Mouse (Mus musculus) olfactory bulb, adult 2 months (tissue): Measurements from ENCODE around the gene Fcgr2b. TPM values are rescaled to one million over a fixed set of nuclear protein-coding genes. Genes with fewer than 3 reads are reported as not detected.
A peak's percentile ranks its signal among the peaks of the same experiment; 100 is the strongest.

Source experiments
- H3K27ac ChIP-seq: fragments of 200-500 bp; 2 replicates; pipeline ENCODE4 v1.5.1; 2012; ENCODE audit warnings: low read depth, low read length; ENCODE audit not compliant: insufficient read depth
- H3K4me1 ChIP-seq: fragments of 200-500 bp; 2 replicates; pipeline ENCODE4 v1.6.1; 2012; ENCODE audit warnings: low read length; ENCODE audit not compliant: control insufficient read depth, insufficient read depth
- H3K4me3 ChIP-seq: fragments of 200-500 bp; 2 replicates; pipeline ENCODE4 v1.5.1; 2012; ENCODE audit warnings: mild to moderate bottlenecking, low read depth, low read length, moderate library complexity; ENCODE audit not compliant: insufficient read depth
- CTCF ChIP-seq: fragments of 200-500 bp; IDR thresholded peaks from 2 replicates; pipeline ENCODE4 v1.5.1; 2012; ENCODE audit warnings: low read depth, mild to moderate bottlenecking, low read length, moderate library complexity; ENCODE audit not compliant: insufficient read depth
- POLR2A ChIP-seq: fragments of 200-500 bp; IDR thresholded peaks from 2 replicates; pipeline ENCODE4 v1.6.1; 2012; ENCODE audit warnings: mild to moderate bottlenecking, low read depth, low read length, moderate library complexity; ENCODE audit not compliant: insufficient read depth
- WGBS: fragments of 180-500 bp; shearing (Covaris S2); methylation state at CpG from one replicate; pipeline ENCODE4 v1.1.7; 2018; 5-methylcytosine and 5-hydroxymethylcytosine counted together
- polyA plus RNA-seq: library from polyadenylated mRNA; stranded (reverse); fragments of >200 nt; gene quantifications from 2 replicates; pipeline ENCODE4 v1.2.4, GENCODE M21; 2012; ENCODE audit warnings: low replicate concordance; ENCODE audit not compliant: missing spikeins, insufficient read depth, insufficient read length

Gene Fcgr2b
- polyA plus RNA-seq, 1 experiment = not detected

GRCm38 (mm10) chr1:171005081-171005480 lies 28.7 kb upstream of the Fcgr2b start:
- no peaks in the 10 kb centered on the region for H3K4me1 ChIP-seq
- H3K27ac ChIP-seq = no peak overlapping the region
- no peak overlapping the region for H3K4me3 ChIP-seq
- WGBS = 79% methylated on average over 6 of the region's 6 CpGs
- TF ChIP-seq CTCF (no peak), POLR2A (no peak)

GRCm38 (mm10) chr1:170999811-171000210 lies 23.5 kb upstream of the Fcgr2b start:
- no peak for TF ChIP-seq POLR2A
- no peak for TF ChIP-seq CTCF
- peaks cover 3% of the 10 kb centered on the region; the same call in 1 of the 2 replicates for H3K4me1 ChIP-seq
- H3K27ac ChIP-seq = no peak overlapping the region
- H3K4me3 ChIP-seq = no peak overlapping the region

- peaks cover 3% of the 10 kb centered on the region; the same call in 1 of the 2 replicates for H3K4me1 ChIP-seq
- TF ChIP-seq POLR2A (no peak), CTCF (no peak)
- WGBS = 56% methylated on average over 21 of the region's 21 CpGs
- peak overlapping the region; percentile 15; the same call in 1 of the 2 replicates for H3K4me3 ChIP-seq
- H3K27ac ChIP-seq = no peak overlapping the region
These were observed 21.7 kb upstream of the Fcgr2b start for GRCm38 (mm10) chr1:170997756-170998655.

GRCm38 (mm10) chr1:170996753-170997152 lies 20.4 kb upstream of the Fcgr2b start:
- 55% methylated on average over 3 of the region's 3 CpGs for WGBS
- Histone ChIP-seq H3K4me1 (peaks cover 3% of the 10 kb centered on the region; the same call in 1 of the 2 replicates), H3K27ac (no peak overlapping the region), H3K4me3 (no peak overlapping the region)
- TF ChIP-seq CTCF (0 out of 2 replicates have a peak, but pooled peaks have one; percentile 20), POLR2A (no peak)

GRCm38 (mm10) chr1:170996034-170996433 lies 19.7 kb upstream of the Fcgr2b start:
- WGBS = 92% methylated on average over 3 of the region's 3 CpGs
- Histone ChIP-seq H3K4me3 (no peak overlapping the region), H3K4me1 (peaks cover 3% of the 10 kb centered on the region; the same call in 1 of the 2 replicates), H3K27ac (no peak overlapping the region)
- TF ChIP-seq CTCF (no peak), POLR2A (no peak)

- Histone ChIP-seq H3K27ac (no peak overlapping the region), H3K4me3 (no peak overlapping the region), H3K4me1 (no peaks in the 10 kb centered on the region)
- TF ChIP-seq CTCF = no peak
- TF ChIP-seq POLR2A = no peak
- 61% methylated on average over 5 of the region's 5 CpGs for WGBS
These were observed 16.2 kb upstream of the Fcgr2b start for GRCm38 (mm10) chr1:170992550-170992949.

- TF ChIP-seq CTCF (no peak), POLR2A (no peak)
- H3K4me1 ChIP-seq = no peaks in the 10 kb centered on the region
- no peak overlapping the region for H3K27ac ChIP-seq
- WGBS = 67% methylated on average over 9 of the region's 9 CpGs
- H3K4me3 ChIP-seq = no peak overlapping the region
These were observed 13.3 kb upstream of the Fcgr2b start for GRCm38 (mm10) chr1:170989656-170990055.

GRCm38 (mm10) chr1:170985861-170986260 lies 9.5 kb upstream of the Fcgr2b start:
- Histone ChIP-seq H3K27ac (no peak overlapping the region), H3K4me1 (no peaks in the 10 kb centered on the region), H3K4me3 (no peak overlapping the region)
- TF ChIP-seq CTCF (no peak), POLR2A (no peak)
- 85% methylated on average over 5 of the region's 5 CpGs for WGBS

GRCm38 (mm10) chr1:170985092-170985491 lies 8.7 kb upstream of the Fcgr2b start:
- no peak for TF ChIP-seq POLR2A
- TF ChIP-seq CTCF = no peak
- WGBS = 82% methylated on average over 3 of the region's 3 CpGs
- H3K27ac ChIP-seq = no peak overlapping the region

More at GRCm38 (mm10) chr1:170985092-170985491, 8.7 kb upstream of the Fcgr2b start:
- Histone ChIP-seq H3K4me3 (no peak overlapping the region), H3K4me1 (no peaks in the 10 kb centered on the region)
